In the genomic region with DNA sequence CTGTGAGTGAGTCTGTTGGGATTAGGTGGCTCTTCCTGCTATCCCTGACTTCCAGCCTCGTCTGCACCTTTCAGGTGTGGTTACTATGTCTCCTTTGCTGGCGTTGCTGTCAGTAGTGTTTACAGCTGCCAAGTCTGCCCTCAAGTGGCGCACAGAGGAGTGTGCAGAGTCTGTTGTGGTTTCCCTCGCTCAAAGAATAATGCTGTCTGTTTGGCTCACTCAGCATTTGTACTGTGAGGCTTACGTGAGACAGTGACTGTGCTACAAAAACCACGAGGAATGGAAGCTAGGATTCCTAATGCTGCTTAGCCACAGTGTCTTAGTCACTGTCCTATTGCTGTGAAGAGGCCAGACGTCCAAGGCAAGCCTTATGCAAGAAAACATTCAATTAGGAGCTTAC, we compare ENCODE assay signal across 9 mouse cellular contexts. TPM values are rescaled to one million over a fixed set of nuclear protein-coding genes. Genes with fewer than 3 reads are reported as not detected.
DNase-seq lines count a peak whose midpoint lies in the region; ATAC-seq lines count a peak whose summit lies in the region.
"Had no signal": no experiment of that assay in that cellular context is flagged by ENCODE, and none has a peak within 500 bp of the region (broad histone marks: within the 10 kb centered on the region; RNA-seq: fewer than 3 reads in every experiment).

No protein-coding gene starts in this region.

- H3K4me3 ChIP-seq in embryonic facial prominence, embryonic 14.5 days (ENCODE audit: low read depth, low read length) = no peak overlapping the region
- no peak overlapping the region for H3K4me3 ChIP-seq in embryonic facial prominence, embryonic 10.5 days
- H3K4me3 ChIP-seq: embryonic facial prominence, embryonic 12.5 days had no signal

- H3K27me3 ChIP-seq in embryonic facial prominence, embryonic 14.5 days (replicated peaks; ENCODE audit: control insufficient read depth, insufficient read depth, low read length) = no peaks in the 10 kb centered on the region
- H3K27me3 ChIP-seq in embryonic facial prominence, embryonic 10.5 days (replicated peaks; ENCODE audit: low read depth, poor library complexity, severe bottlenecking) = no peaks in the 10 kb centered on the region
- H3K27me3 ChIP-seq: embryonic facial prominence, embryonic 12.5 days had no signal

- no peak overlapping the region for H3K27ac ChIP-seq in embryonic facial prominence, embryonic 14.5 days (replicated peaks; ENCODE audit: low read depth, low read length)
- H3K27ac ChIP-seq in embryonic facial prominence, embryonic 10.5 days (replicated peaks) = no peak overlapping the region
- H3K27ac ChIP-seq: embryonic facial prominence, embryonic 12.5 days had no signal

- 0 out of 2 replicates have a peak, but pooled peaks cover 7% of the 10 kb centered on the region for H3K4me1 ChIP-seq in embryonic facial prominence, embryonic 14.5 days (ENCODE audit: control insufficient read depth, insufficient read depth, low read length)
- H3K4me1 ChIP-seq in embryonic facial prominence, embryonic 10.5 days = peaks cover 16% of the 10 kb centered on the region

- no peak overlapping the region for H3K4me2 ChIP-seq in embryonic facial prominence, embryonic 14.5 days (ENCODE audit: low read depth, low read length)
- H3K4me2 ChIP-seq: embryonic facial prominence, embryonic 12.5 days had no signal

- peaks cover 12% of the 10 kb centered on the region; the same call in 1 of the 2 replicates for H3K36me3 ChIP-seq in embryonic facial prominence, embryonic 14.5 days (ENCODE audit: control insufficient read depth, insufficient read depth, low read length)
- H3K36me3 ChIP-seq in embryonic facial prominence, embryonic 10.5 days (replicated peaks) = peaks cover 99% of the 10 kb centered on the region

- no peaks in the 10 kb centered on the region for H3K9me3 ChIP-seq in embryonic facial prominence, embryonic 14.5 days (ENCODE audit: control insufficient read depth, low read length)
- peaks cover 20% of the 10 kb centered on the region; the same call in 1 of the 2 replicates for H3K9me3 ChIP-seq in embryonic facial prominence, embryonic 10.5 days
- H3K9me3 ChIP-seq: embryonic facial prominence, embryonic 12.5 days had no signal

- 78% methylated on average over 7 of the region's 7 CpGs for WGBS in embryonic facial prominence, embryonic 14.5 days
- WGBS in embryonic facial prominence, embryonic 10.5 days = 87% methylated on average over 7 of the region's 7 CpGs

- intact Hi-C loops in heart, postnatal 36 days (cut with DNase I) = no loop called here

- peak; percentile 6 for DNase-seq in embryonic facial prominence, embryonic 14.5 days (ENCODE audit: low spot score)
- no peak for DNase-seq in embryonic facial prominence, embryonic 10.5 days (ENCODE audit: low spot score)
- DNase-seq in right cerebral cortex, adult 18-20 months = peak; percentile 15
- no peak for DNase-seq in right cerebral cortex, postnatal 14 days
- DNase-seq in kidney, postnatal 10 days = peak; percentile 42
- DNase-seq in thymus, postnatal 0 days (ENCODE audit: low spot score) = peak; percentile 77
- DNase-seq in heart, postnatal 36 days = no peak

- H3K9ac ChIP-seq in embryonic facial prominence, embryonic 14.5 days (ENCODE audit: low read depth, low read length) = no peak overlapping the region
- H3K9ac ChIP-seq: embryonic facial prominence, embryonic 12.5 days had no signal

- ATAC-seq in embryonic facial prominence, embryonic 14.5 days (ENCODE audit: low read depth) = no peak
- ATAC-seq in monocyte, adult 5-6 weeks (replicated peaks; ENCODE audit: insufficient number of reproducible peaks, low FRiP score, low TSS enrichment, poor library complexity, severe bottlenecking) = no peak

RNA-seq across cellular contexts. Expression of a gene that starts 7.1 kb away (rescaled TPM):
- polyA plus RNA-seq in embryonic facial prominence, embryonic 14.5 days (2014; fragmentation: Nextera tagmentation; extraction: Ambion mirVana) = 12.1 and 13.4 TPM in 2 replicates
- 25.0 and 26.3 TPM in 2 replicates for polyA plus RNA-seq in embryonic facial prominence, embryonic 10.5 days (2016; fragmentation: Nextera tagmentation; extraction: Ambion mirVana)
- polyA plus RNA-seq in thymus, postnatal 0 days (2015; fragmentation: Nextera tagmentation; extraction: Ambion mirVana) = 19.7 and 22.0 TPM in 2 replicates
- total RNA-seq in monocyte, adult 5-6 weeks (2017) = 6.3 to 16.9 TPM (median 6.5 TPM) in 3 replicates
- under 1 TPM; 0.22 to 0.28 TPM for total RNA-seq in heart, postnatal 36 days (2021)

RNA-seq across cellular contexts. Expression of a gene that starts 29.2 kb away (rescaled TPM):
- 1.8 and 2.6 TPM in 2 replicates for polyA plus RNA-seq in embryonic facial prominence, embryonic 14.5 days (2014; fragmentation: Nextera tagmentation; extraction: Ambion mirVana)
- polyA plus RNA-seq in embryonic facial prominence, embryonic 10.5 days (2016; fragmentation: Nextera tagmentation; extraction: Ambion mirVana) = 0.10 and 0.18 TPM in 2 replicates
- 0.33 and 0.51 TPM in 2 replicates for polyA plus RNA-seq in thymus, postnatal 0 days (2015; fragmentation: Nextera tagmentation; extraction: Ambion mirVana)
- total RNA-seq in monocyte, adult 5-6 weeks (2017) = 0.32 TPM in 1 of 3 replicates, not detected in the others
- total RNA-seq in heart, postnatal 36 days (2021) = 10 to 100 TPM; 13.1 to 17.9 TPM

RNA-seq across cellular contexts. Expression of a gene that starts 40.6 kb away (rescaled TPM):
- 0.20 and 0.21 TPM in 2 replicates for polyA plus RNA-seq in embryonic facial prominence, embryonic 14.5 days (2014; fragmentation: Nextera tagmentation; extraction: Ambion mirVana)
- polyA plus RNA-seq in embryonic facial prominence, embryonic 10.5 days (2016; fragmentation: Nextera tagmentation; extraction: Ambion mirVana) = 0.45 and 0.52 TPM in 2 replicates
- 8.0 and 10.5 TPM in 2 replicates for polyA plus RNA-seq in thymus, postnatal 0 days (2015; fragmentation: Nextera tagmentation; extraction: Ambion mirVana)
- 1.7 to 2.4 TPM (median 1.8 TPM) in 3 replicates for total RNA-seq in monocyte, adult 5-6 weeks (2017)
- total RNA-seq in heart, postnatal 36 days (2021) = under 1 TPM in 1 of 2 experiments, not detected in 1; 0.14 TPM

RNA-seq across cellular contexts. Expression of a gene that starts 45.8 kb away (rescaled TPM):
- polyA plus RNA-seq in embryonic facial prominence, embryonic 14.5 days (2014; fragmentation: Nextera tagmentation; extraction: Ambion mirVana) = 107 and 111 TPM in 2 replicates
- 122 and 123 TPM in 2 replicates for polyA plus RNA-seq in embryonic facial prominence, embryonic 10.5 days (2016; fragmentation: Nextera tagmentation; extraction: Ambion mirVana)
- 156 and 166 TPM in 2 replicates for polyA plus RNA-seq in thymus, postnatal 0 days (2015; fragmentation: Nextera tagmentation; extraction: Ambion mirVana)
- total RNA-seq in monocyte, adult 5-6 weeks (2017) = 28.3 to 33.4 TPM (median 32.5 TPM) in 3 replicates
- total RNA-seq in heart, postnatal 36 days (2021) = 10 to 100 TPM; 82.2 to 94.1 TPM

RNA-seq across cellular contexts. Expression of a gene that starts 45.9 kb away (rescaled TPM):
- polyA plus RNA-seq in embryonic facial prominence, embryonic 14.5 days (2014; fragmentation: Nextera tagmentation; extraction: Ambion mirVana) = 188 and 213 TPM in 2 replicates
- 189 and 206 TPM in 2 replicates for polyA plus RNA-seq in embryonic facial prominence, embryonic 10.5 days (2016; fragmentation: Nextera tagmentation; extraction: Ambion mirVana)
- 116 and 119 TPM in 2 replicates for polyA plus RNA-seq in thymus, postnatal 0 days (2015; fragmentation: Nextera tagmentation; extraction: Ambion mirVana)
- total RNA-seq in monocyte, adult 5-6 weeks (2017) = 14.2 to 15.7 TPM (median 14.6 TPM) in 3 replicates
- total RNA-seq in heart, postnatal 36 days (2021) = 10 to 100 TPM; 47.1 to 48.1 TPM

Comparison
In these comparisons a context has a peak if more than half of its experiments do, and no peak if none do; other contexts are left out.
1. DNase-seq: peak in embryonic facial prominence, embryonic 14.5 days (single experiment), right cerebral cortex, adult 18-20 months (single experiment), kidney, postnatal 10 days (single experiment) and thymus, postnatal 0 days (single experiment); none in embryonic facial prominence, embryonic 10.5 days (single experiment), right cerebral cortex, postnatal 14 days (single experiment) and heart, postnatal 36 days (0 of 2).